Mouse (Mus musculus): ENCODE results near the gene Chd4. TPM values are rescaled to one million over a fixed set of nuclear protein-coding genes. Genes with fewer than 3 reads are reported as not detected.

The Chd4 gene
- polyA plus RNA-seq, 1 experiment, result 129 TPM

GRCm38 (mm10) chr6:125145001-125145400 lies 49.2 kb downstream of the Chd4 start, which contains the start of gene Iffo1:
Gene Iffo1, plus strand, starts transcription at chr6:125145241.
- Histone ChIP-seq H3K4me3 (replicated peaks; ENCODE audit: extremely low read depth, low read depth, low read length) (peak within 1 kb of the TSS; percentile 85), H3K4me1 (ENCODE audit: control insufficient read depth, insufficient read depth, low read length) (peaks cover 21% of the 10 kb centered on the region)
- 2% methylated on average over 16 of the region's 16 CpGs for WGBS
- DNase-seq, result peak; percentile 76
- peak; percentile 52 for TF ChIP-seq CTCF (IDR thresholded peaks at IDR 0.05; ENCODE audit: insufficient read depth, low read length)
- TF ChIP-seq POLR2A (IDR thresholded peaks at IDR 0.05; ENCODE audit: borderline replicate concordance, extremely low read depth, low read depth, low read length), result peak; percentile 75; the same call in 1 of the 2 replicates

- TF ChIP-seq CTCF (IDR thresholded peaks at IDR 0.05; ENCODE audit: insufficient read depth, low read length), result no peak
- TF ChIP-seq POLR2A (IDR thresholded peaks at IDR 0.05; ENCODE audit: borderline replicate concordance, extremely low read depth, low read depth, low read length), result no peak
- no peak for DNase-seq
- 3% methylated on average over 35 of the region's 35 CpGs for WGBS
- peak overlapping the region; percentile 85 for H3K4me3 ChIP-seq (replicated peaks; ENCODE audit: extremely low read depth, low read depth, low read length)
- peaks cover 21% of the 10 kb centered on the region for H3K4me1 ChIP-seq (ENCODE audit: control insufficient read depth, insufficient read depth, low read length)
Observed at GRCm38 (mm10) chr6:125145479-125145951, 49.7 kb downstream of the Chd4 start.

GRCm38 (mm10) chr6:125146148-125146547 lies 50.4 kb downstream of the Chd4 start:
- TF ChIP-seq POLR2A (IDR thresholded peaks at IDR 0.05; ENCODE audit: borderline replicate concordance, extremely low read depth, low read depth, low read length) (no peak), CTCF (IDR thresholded peaks at IDR 0.05; ENCODE audit: insufficient read depth, low read length) (no peak)
- H3K4me3 ChIP-seq (replicated peaks; ENCODE audit: extremely low read depth, low read depth, low read length), result no peak overlapping the region
- peaks cover 21% of the 10 kb centered on the region for H3K4me1 ChIP-seq (ENCODE audit: control insufficient read depth, insufficient read depth, low read length)
- 56% methylated on average over 7 of the region's 7 CpGs for WGBS
- no peak for DNase-seq

GRCm38 (mm10) chr6:125146797-125147196 lies 51.0 kb downstream of the Chd4 start:
- no peak for DNase-seq
- Histone ChIP-seq H3K4me1 (ENCODE audit: control insufficient read depth, insufficient read depth, low read length) (peaks cover 21% of the 10 kb centered on the region), H3K4me3 (replicated peaks; ENCODE audit: extremely low read depth, low read depth, low read length) (no peak overlapping the region)
- TF ChIP-seq CTCF (IDR thresholded peaks at IDR 0.05; ENCODE audit: insufficient read depth, low read length), result no peak
- no peak for TF ChIP-seq POLR2A (IDR thresholded peaks at IDR 0.05; ENCODE audit: borderline replicate concordance, extremely low read depth, low read depth, low read length)
- WGBS, result 54% methylated on average over 4 of the region's 4 CpGs

- Histone ChIP-seq H3K4me3 (replicated peaks; ENCODE audit: extremely low read depth, low read depth, low read length) (no peak overlapping the region), H3K4me1 (ENCODE audit: control insufficient read depth, insufficient read depth, low read length) (peaks cover 21% of the 10 kb centered on the region)
- TF ChIP-seq POLR2A (IDR thresholded peaks at IDR 0.05; ENCODE audit: borderline replicate concordance, extremely low read depth, low read depth, low read length) (no peak), CTCF (IDR thresholded peaks at IDR 0.05; ENCODE audit: insufficient read depth, low read length) (no peak)
- 67% methylated on average over 10 of the region's 10 CpGs for WGBS
- DNase-seq, result no peak
Observed at GRCm38 (mm10) chr6:125147329-125147728, 51.5 kb downstream of the Chd4 start.

GRCm38 (mm10) chr6:125148251-125148925 lies 52.6 kb downstream of the Chd4 start:
- peak; percentile 16 for DNase-seq
- no peak overlapping the region for H3K4me3 ChIP-seq (replicated peaks; ENCODE audit: extremely low read depth, low read depth, low read length)
- TF ChIP-seq CTCF (IDR thresholded peaks at IDR 0.05; ENCODE audit: insufficient read depth, low read length) (no peak), POLR2A (IDR thresholded peaks at IDR 0.05; ENCODE audit: borderline replicate concordance, extremely low read depth, low read depth, low read length) (no peak)

GRCm38 (mm10) chr6:125148926-125149568 lies 53.3 kb downstream of the Chd4 start:
- no peak for DNase-seq
- H3K4me3 ChIP-seq (replicated peaks; ENCODE audit: extremely low read depth, low read depth, low read length), result no peak overlapping the region

More at GRCm38 (mm10) chr6:125148251-125148925, 52.6 kb downstream of the Chd4 start:
- peaks cover 21% of the 10 kb centered on the region for H3K4me1 ChIP-seq (ENCODE audit: control insufficient read depth, insufficient read depth, low read length)
- 43% methylated on average over 18 of the region's 18 CpGs for WGBS

GRCm38 (mm10) chr6:125149569-125149950 lies 53.8 kb downstream of the Chd4 start:
- 56% methylated on average over 7 of the region's 7 CpGs for WGBS
- no peak for TF ChIP-seq POLR2A (IDR thresholded peaks at IDR 0.05; ENCODE audit: borderline replicate concordance, extremely low read depth, low read depth, low read length)

More at GRCm38 (mm10) chr6:125148926-125149568, 53.3 kb downstream of the Chd4 start:
- TF ChIP-seq CTCF (IDR thresholded peaks at IDR 0.05; ENCODE audit: insufficient read depth, low read length), result no peak
- TF ChIP-seq POLR2A (IDR thresholded peaks at IDR 0.05; ENCODE audit: borderline replicate concordance, extremely low read depth, low read depth, low read length), result no peak
- peaks cover 21% of the 10 kb centered on the region for H3K4me1 ChIP-seq (ENCODE audit: control insufficient read depth, insufficient read depth, low read length)
- 47% methylated on average over 16 of the region's 16 CpGs for WGBS

GRCm38 (mm10) chr6:125152212-125153017 lies 56.6 kb downstream of the Chd4 start:
- peaks cover 17% of the 10 kb centered on the region for H3K4me1 ChIP-seq (ENCODE audit: control insufficient read depth, insufficient read depth, low read length)
- WGBS, result 75% methylated on average over 22 of the region's 22 CpGs

More at GRCm38 (mm10) chr6:125149569-125149950, 53.8 kb downstream of the Chd4 start:
- Histone ChIP-seq H3K4me3 (replicated peaks; ENCODE audit: extremely low read depth, low read depth, low read length) (no peak overlapping the region), H3K4me1 (ENCODE audit: control insufficient read depth, insufficient read depth, low read length) (peaks cover 21% of the 10 kb centered on the region)
- no peak for DNase-seq

More at GRCm38 (mm10) chr6:125152212-125153017, 56.6 kb downstream of the Chd4 start:
- TF ChIP-seq CTCF (IDR thresholded peaks at IDR 0.05; ENCODE audit: insufficient read depth, low read length) (no peak), POLR2A (IDR thresholded peaks at IDR 0.05; ENCODE audit: borderline replicate concordance, extremely low read depth, low read depth, low read length) (no peak)
- H3K4me3 ChIP-seq (replicated peaks; ENCODE audit: extremely low read depth, low read depth, low read length), result no peak overlapping the region
- DNase-seq, result no peak
